Mouse (Mus musculus) forebrain, embryonic 15.5 days (tissue): ENCODE measurements at regions not wholly inside any gene's neighbourhood (a gene's known extent, or its start where the extent isn't known, plus 50 kb on each side); places are given as distances from the start of the nearest gene placed in this dataset.

Experiments used
- ATAC-seq: fragments of 200-750 bp; cut with Nextera tagmentation; replicated peaks from 2 replicates; pipeline ENCODE4 v1.8.0; 2017; ENCODE audit warnings: mild to moderate bottlenecking, moderate TSS enrichment, moderate library complexity
- H3K27ac ChIP-seq: fragments of 300-500 bp; sonication (generic); replicated peaks from 2 replicates; pipeline ENCODE4 v1.5.1; 2015; ENCODE audit warnings: mild to moderate bottlenecking, inconsistent platforms
- H3K27me3 ChIP-seq: fragments of 300-500 bp; sonication (generic); 2 replicates; pipeline ENCODE4 v1.6.1; 2015; ENCODE audit warnings: inconsistent platforms
- H3K36me3 ChIP-seq: fragments of 300-500 bp; sonication (generic); 2 replicates; pipeline ENCODE4 v1.6.1; 2015; ENCODE audit warnings: mild to moderate bottlenecking, inconsistent platforms
- H3K4me1 ChIP-seq: fragments of 300-500 bp; sonication (generic); 2 replicates; pipeline ENCODE4 v1.6.1; 2015; ENCODE audit warnings: inconsistent platforms
- H3K4me2 ChIP-seq: fragments of 300-500 bp; sonication (generic); replicated peaks from 2 replicates; pipeline ENCODE4 v1.6.1; 2015; ENCODE audit warnings: mild to moderate bottlenecking, inconsistent platforms
- H3K4me3 ChIP-seq: fragments of 300-500 bp; sonication (generic); 2 replicates; pipeline ENCODE4 v1.5.1; 2015; ENCODE audit warnings: mild to moderate bottlenecking, inconsistent platforms
- H3K9ac ChIP-seq: fragments of 300-500 bp; sonication (generic); replicated peaks from 2 replicates; pipeline ENCODE4 v1.6.1; 2015; ENCODE audit warnings: mild to moderate bottlenecking, inconsistent platforms
- H3K9me3 ChIP-seq: fragments of 300-500 bp; sonication (generic); 2 replicates; pipeline ENCODE4 v1.6.1; 2016; ENCODE audit warnings: inconsistent platforms
- WGBS: fragments of 180-500 bp; shearing (Covaris S2); methylation state at CpG from one replicate; pipeline ENCODE4 v1.1.7; 2015; ENCODE audit warnings: mixed read lengths; 5-methylcytosine and 5-hydroxymethylcytosine counted together

GRCm38 (mm10) chr3:77051884-77052283, 977.8 kb downstream of the Fstl5 start:
- WGBS: 100% methylated on average over 1 of the region's 1 CpGs
- Histone ChIP-seq H3K4me3 (no peak overlapping the region), H3K27ac (no peak overlapping the region), H3K4me1 (no peaks in the 10 kb centered on the region), H3K9me3 (no peaks in the 10 kb centered on the region), H3K4me2 (no peak overlapping the region), H3K36me3 (no peaks in the 10 kb centered on the region), H3K27me3 (no peaks in the 10 kb centered on the region), H3K9ac (no peak overlapping the region)
- ATAC-seq: no peak

- H3K4me3 ChIP-seq: no peak overlapping the region
- no peaks in the 10 kb centered on the region for H3K9me3 ChIP-seq
- no peak overlapping the region for H3K4me2 ChIP-seq
- no peaks in the 10 kb centered on the region for H3K27me3 ChIP-seq
- H3K4me1 ChIP-seq: no peaks in the 10 kb centered on the region
- H3K9ac ChIP-seq: no peak overlapping the region
- H3K27ac ChIP-seq: no peak overlapping the region
- no peaks in the 10 kb centered on the region for H3K36me3 ChIP-seq
- no peak for ATAC-seq
These were observed 1001.0 kb downstream of the Fstl5 start for GRCm38 (mm10) chr3:77075055-77075454.

GRCm38 (mm10) chr3:77091812-77092211, 1017.7 kb downstream of the Fstl5 start:
- H3K27ac ChIP-seq: no peak overlapping the region
- H3K4me3 ChIP-seq: no peak overlapping the region
- no peak for ATAC-seq
- H3K4me1 ChIP-seq: no peaks in the 10 kb centered on the region
- H3K9ac ChIP-seq: no peak overlapping the region
- no peaks in the 10 kb centered on the region for H3K9me3 ChIP-seq
- no peaks in the 10 kb centered on the region for H3K36me3 ChIP-seq
- WGBS: 88% methylated on average over 3 of the region's 3 CpGs
- no peak overlapping the region for H3K4me2 ChIP-seq
- H3K27me3 ChIP-seq: no peaks in the 10 kb centered on the region

- no peak overlapping the region for H3K4me3 ChIP-seq
- WGBS: 76% methylated on average over 2 of the region's 2 CpGs
- no peak overlapping the region for H3K4me2 ChIP-seq
- no peaks in the 10 kb centered on the region for H3K9me3 ChIP-seq
- H3K4me1 ChIP-seq: no peaks in the 10 kb centered on the region
- no peak overlapping the region for H3K9ac ChIP-seq
- H3K27me3 ChIP-seq: no peaks in the 10 kb centered on the region
- no peak overlapping the region for H3K27ac ChIP-seq
- H3K36me3 ChIP-seq: no peaks in the 10 kb centered on the region
- ATAC-seq: no peak
These were observed 1038.9 kb downstream of the Fstl5 start for GRCm38 (mm10) chr3:77112969-77113368.

- no peak for ATAC-seq
- Histone ChIP-seq H3K27me3 (no peaks in the 10 kb centered on the region), H3K36me3 (no peaks in the 10 kb centered on the region), H3K4me3 (no peak overlapping the region), H3K4me2 (no peak overlapping the region), H3K27ac (no peak overlapping the region), H3K9me3 (no peaks in the 10 kb centered on the region), H3K4me1 (no peaks in the 10 kb centered on the region), H3K9ac (no peak overlapping the region)
- WGBS: 91% methylated on average over 8 of the region's 8 CpGs
These were observed 1046.5 kb downstream of the Fstl5 start for GRCm38 (mm10) chr3:77120581-77120980.

GRCm38 (mm10) chr3:77151636-77152035, 1077.6 kb downstream of the Fstl5 start:
- Histone ChIP-seq H3K4me1 (no peaks in the 10 kb centered on the region), H3K4me3 (no peak overlapping the region), H3K9me3 (no peaks in the 10 kb centered on the region), H3K27ac (no peak overlapping the region), H3K9ac (no peak overlapping the region), H3K4me2 (no peak overlapping the region), H3K36me3 (no peaks in the 10 kb centered on the region), H3K27me3 (no peaks in the 10 kb centered on the region)
- 82% methylated on average over 1 of the region's 1 CpGs for WGBS
- no peak for ATAC-seq

GRCm38 (mm10) chr3:77197828-77198227, 1123.8 kb downstream of the Fstl5 start:
- Histone ChIP-seq H3K27me3 (no peaks in the 10 kb centered on the region), H3K36me3 (no peaks in the 10 kb centered on the region), H3K4me3 (no peak overlapping the region), H3K27ac (no peak overlapping the region), H3K9me3 (no peaks in the 10 kb centered on the region), H3K9ac (no peak overlapping the region), H3K4me2 (no peak overlapping the region), H3K4me1 (no peaks in the 10 kb centered on the region)
- 91% methylated on average over 1 of the region's 1 CpGs for WGBS
- ATAC-seq: no peak

GRCm38 (mm10) chr3:77198265-77198664, 1124.2 kb downstream of the Fstl5 start:
- Histone ChIP-seq H3K4me2 (no peak overlapping the region), H3K9me3 (no peaks in the 10 kb centered on the region), H3K27ac (no peak overlapping the region), H3K4me3 (no peak overlapping the region), H3K36me3 (no peaks in the 10 kb centered on the region), H3K9ac (no peak overlapping the region), H3K4me1 (no peaks in the 10 kb centered on the region), H3K27me3 (no peaks in the 10 kb centered on the region)
- no peak for ATAC-seq
- 59% methylated on average over 2 of the region's 2 CpGs for WGBS

- Histone ChIP-seq H3K36me3 (no peaks in the 10 kb centered on the region), H3K27me3 (no peaks in the 10 kb centered on the region), H3K4me1 (no peaks in the 10 kb centered on the region), H3K27ac (no peak overlapping the region), H3K4me3 (no peak overlapping the region), H3K4me2 (no peak overlapping the region), H3K9ac (no peak overlapping the region), H3K9me3 (no peaks in the 10 kb centered on the region)
- WGBS: 15% methylated on average over 1 of the region's 1 CpGs
- ATAC-seq: peak; percentile 78
These were observed 1151.9 kb downstream of the Fstl5 start for GRCm38 (mm10) chr3:77226007-77226406.
